Mouse (Mus musculus) spleen, adult 2 months (tissue): ENCODE results near the gene Necab3.

Source experiments
- CTCF ChIP-seq: fragments of 200-500 bp; IDR thresholded peaks from 2 replicates; pipeline ENCODE4 v1.5.1; 2011; ENCODE audit warnings: mild to moderate bottlenecking, inconsistent platforms; ENCODE audit not compliant: insufficient read depth, insufficient read length, insufficient replicate concordance; ENCODE audit errors: extremely low read depth
- POLR2A ChIP-seq: fragments of 200-500 bp; IDR thresholded peaks from 2 replicates; pipeline ENCODE4 v1.6.1; 2011; ENCODE audit warnings: low read depth, low read length, inconsistent platforms

GRCm38 (mm10) chr2:154522334-154522733, 36.4 kb downstream of the Necab3 start:
- TF ChIP-seq POLR2A = no peak
- no peak for TF ChIP-seq CTCF
